Mouse (Mus musculus): ENCODE results near the gene Hace1. TPM values are rescaled to one million over a fixed set of nuclear protein-coding genes. Genes with fewer than 3 reads are reported as not detected.
A peak's percentile ranks its signal among the peaks of the same experiment; 100 is the strongest.

Hace1 gene
- total and polyA plus RNA-seq, 3 experiments: 4.2 to 8.9 (median 7.1) TPM

DNA sequence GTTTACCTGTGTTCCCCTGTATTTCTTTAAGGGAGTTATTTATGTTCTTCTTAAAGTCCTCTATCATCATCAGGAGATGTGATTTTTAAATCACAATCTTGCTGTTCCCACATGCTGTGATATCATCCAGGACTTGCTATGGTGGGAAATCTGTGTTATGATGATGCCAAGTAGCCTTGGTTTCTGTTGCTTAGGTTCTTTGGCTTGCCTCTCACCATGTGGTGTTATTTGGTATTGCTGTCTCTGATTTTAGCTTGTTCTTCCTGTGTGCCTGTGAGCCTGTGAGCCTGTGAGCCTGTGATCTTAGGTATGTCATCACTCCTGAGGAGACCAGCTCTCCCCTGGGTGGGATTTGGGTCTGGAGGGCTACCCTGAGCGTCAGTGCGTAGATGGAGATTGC lies 90.6 kb downstream of the Hace1 start:
- H3K27me3 ChIP-seq (ENCODE audit: control insufficient read depth, insufficient read depth, low read length): no peaks in the 10 kb centered on the region
- no peak overlapping the region for H3K9ac ChIP-seq (ENCODE audit: low read depth, low read length)
- H3K36me3 ChIP-seq (ENCODE audit: control insufficient read depth, insufficient read depth, low read length): no peaks in the 10 kb centered on the region
- TF ChIP-seq EP300 (IDR thresholded peaks at IDR 0.05; ENCODE audit: insufficient read depth, low read depth, low read length): no peak
- TF ChIP-seq POLR2A (IDR thresholded peaks at IDR 0.05; ENCODE audit: insufficient read depth, low read depth, low read length): no peak
- no peak for TF ChIP-seq CTCF (IDR thresholded peaks at IDR 0.05)
- H3K4me1 ChIP-seq (ENCODE audit: control insufficient read depth, insufficient read depth, low read length): no peaks in the 10 kb centered on the region
- intact Hi-C loops (cut with DNase I): no loop called here
- WGBS: 99% methylated on average over 2 of the region's 2 CpGs
- no peaks in the 10 kb centered on the region for H3K79me2 ChIP-seq (replicated peaks; ENCODE audit: control insufficient read depth, insufficient read depth, low read length)
- no peak overlapping the region for H3K27ac ChIP-seq
- H3K4me3 ChIP-seq: no peak overlapping the region
- DNase-seq: no peak

- H3K36me3 ChIP-seq (ENCODE audit: control insufficient read depth, insufficient read depth, low read length): peaks cover 2% of the 10 kb centered on the region; the same call in 1 of the 2 replicates
- DNase-seq: no peak
- intact Hi-C loops (cut with DNase I): loop anchor here (1.0 to 2.0 kb wide), 2 partner anchors 124 to 240 kb away; no protein-coding TSS in a partner anchor
- no peak overlapping the region for H3K27ac ChIP-seq
- no peaks in the 10 kb centered on the region for H3K27me3 ChIP-seq (ENCODE audit: control insufficient read depth, insufficient read depth, low read length)
- TF ChIP-seq EP300 (IDR thresholded peaks at IDR 0.05; ENCODE audit: insufficient read depth, low read depth, low read length) (no peak), CTCF (IDR thresholded peaks at IDR 0.05) (peak; percentile 76)
- H3K4me1 ChIP-seq (ENCODE audit: control insufficient read depth, insufficient read depth, low read length): no peaks in the 10 kb centered on the region
- no peaks in the 10 kb centered on the region for H3K79me2 ChIP-seq (replicated peaks; ENCODE audit: control insufficient read depth, insufficient read depth, low read length)
- no peak overlapping the region for H3K9ac ChIP-seq (ENCODE audit: low read depth, low read length)
- H3K4me3 ChIP-seq: no peak overlapping the region
These were observed 99.2 kb downstream of the Hace1 start for GRCm38 (mm10) chr10:45676796-45677195.

GRCm38 (mm10) chr10:45686191-45686590 lies 108.6 kb downstream of the Hace1 start:
- TF ChIP-seq POLR2A (IDR thresholded peaks at IDR 0.05; ENCODE audit: insufficient read depth, low read depth, low read length): no peak
- no peak for TF ChIP-seq EP300 (IDR thresholded peaks at IDR 0.05; ENCODE audit: insufficient read depth, low read depth, low read length)
- no peak for TF ChIP-seq CTCF (IDR thresholded peaks at IDR 0.05)
- DNase-seq: no peak
- Histone ChIP-seq H3K27me3 (ENCODE audit: control insufficient read depth, insufficient read depth, low read length) (no peaks in the 10 kb centered on the region), H3K79me2 (replicated peaks; ENCODE audit: control insufficient read depth, insufficient read depth, low read length) (no peaks in the 10 kb centered on the region), H3K4me3 (no peak overlapping the region), H3K36me3 (ENCODE audit: control insufficient read depth, insufficient read depth, low read length) (no peaks in the 10 kb centered on the region), H3K4me1 (ENCODE audit: control insufficient read depth, insufficient read depth, low read length) (no peaks in the 10 kb centered on the region), H3K27ac (no peak overlapping the region), H3K9ac (ENCODE audit: low read depth, low read length) (no peak overlapping the region)
- intact Hi-C loops (cut with DNase I): no loop called here
- 94% methylated on average over 1 of the region's 1 CpGs for WGBS

GRCm38 (mm10) chr10:45694931-45695330 lies 117.3 kb downstream of the Hace1 start:
- Histone ChIP-seq H3K9ac (ENCODE audit: low read depth, low read length) (no peak overlapping the region), H3K27ac (no peak overlapping the region), H3K36me3 (ENCODE audit: control insufficient read depth, insufficient read depth, low read length) (no peaks in the 10 kb centered on the region), H3K27me3 (ENCODE audit: control insufficient read depth, insufficient read depth, low read length) (no peaks in the 10 kb centered on the region), H3K4me3 (no peak overlapping the region), H3K79me2 (replicated peaks; ENCODE audit: control insufficient read depth, insufficient read depth, low read length) (no peaks in the 10 kb centered on the region), H3K4me1 (ENCODE audit: control insufficient read depth, insufficient read depth, low read length) (no peaks in the 10 kb centered on the region)
- intact Hi-C loops (cut with DNase I): no loop called here
- TF ChIP-seq POLR2A (IDR thresholded peaks at IDR 0.05; ENCODE audit: insufficient read depth, low read depth, low read length) (no peak), EP300 (IDR thresholded peaks at IDR 0.05; ENCODE audit: insufficient read depth, low read depth, low read length) (no peak), CTCF (IDR thresholded peaks at IDR 0.05) (no peak)
- no peak for DNase-seq

- Histone ChIP-seq H3K9ac (ENCODE audit: low read depth, low read length) (no peak overlapping the region), H3K27ac (no peak overlapping the region), H3K4me1 (ENCODE audit: control insufficient read depth, insufficient read depth, low read length) (no peaks in the 10 kb centered on the region), H3K27me3 (ENCODE audit: control insufficient read depth, insufficient read depth, low read length) (no peaks in the 10 kb centered on the region), H3K36me3 (ENCODE audit: control insufficient read depth, insufficient read depth, low read length) (no peaks in the 10 kb centered on the region), H3K79me2 (replicated peaks; ENCODE audit: control insufficient read depth, insufficient read depth, low read length) (no peaks in the 10 kb centered on the region), H3K4me3 (no peak overlapping the region)
- no peak for TF ChIP-seq EP300 (IDR thresholded peaks at IDR 0.05; ENCODE audit: insufficient read depth, low read depth, low read length)
- no peak for TF ChIP-seq POLR2A (IDR thresholded peaks at IDR 0.05; ENCODE audit: insufficient read depth, low read depth, low read length)
- 98% methylated on average over 1 of the region's 1 CpGs for WGBS
- no peak for DNase-seq
- intact Hi-C loops (cut with DNase I): no loop called here
These were observed 117.9 kb downstream of the Hace1 start for GRCm38 (mm10) chr10:45695522-45695921.

DNA sequence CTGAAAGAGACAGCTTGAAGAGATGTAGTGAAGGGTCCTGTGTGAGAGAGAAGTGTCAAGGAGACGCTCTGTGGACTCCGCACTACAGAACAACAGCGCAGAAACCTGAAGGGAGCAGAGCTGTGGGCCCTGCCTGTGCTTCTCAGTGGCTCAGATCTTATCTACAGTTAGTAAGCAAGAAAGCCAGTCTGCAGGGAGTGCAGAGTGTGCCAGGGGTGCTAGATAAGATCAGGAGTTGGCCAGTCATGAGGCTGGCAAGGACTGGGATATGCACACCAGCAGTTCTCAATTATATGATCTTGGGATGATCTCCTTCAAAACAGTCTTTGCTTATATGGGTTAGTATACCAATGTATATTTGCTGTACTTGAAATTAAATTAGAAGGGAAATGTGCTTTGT lies 121.3 kb downstream of the Hace1 start:
- Histone ChIP-seq H3K4me1 (ENCODE audit: control insufficient read depth, insufficient read depth, low read length) (no peaks in the 10 kb centered on the region), H3K27me3 (ENCODE audit: control insufficient read depth, insufficient read depth, low read length) (no peaks in the 10 kb centered on the region), H3K36me3 (ENCODE audit: control insufficient read depth, insufficient read depth, low read length) (no peaks in the 10 kb centered on the region), H3K27ac (no peak overlapping the region), H3K79me2 (replicated peaks; ENCODE audit: control insufficient read depth, insufficient read depth, low read length) (no peaks in the 10 kb centered on the region), H3K9ac (ENCODE audit: low read depth, low read length) (no peak overlapping the region), H3K4me3 (no peak overlapping the region)
- WGBS: 85% methylated on average over 3 of the region's 3 CpGs
- no peak for TF ChIP-seq EP300 (IDR thresholded peaks at IDR 0.05; ENCODE audit: insufficient read depth, low read depth, low read length)
- TF ChIP-seq CTCF (IDR thresholded peaks at IDR 0.05): no peak
- TF ChIP-seq POLR2A (IDR thresholded peaks at IDR 0.05; ENCODE audit: insufficient read depth, low read depth, low read length): no peak
- intact Hi-C loops (cut with DNase I): no loop called here
- no peak for DNase-seq
